Mouse (Mus musculus): Measurements from ENCODE around the gene Luc7l3. TPM values are rescaled to one million over a fixed set of nuclear protein-coding genes. Genes with fewer than 3 reads are reported as not detected.

Gene Luc7l3
- total RNA-seq (2022) = 10 to 100 TPM; 21.7 to 37.7 (median 28.2) TPM

- DNase-seq (ENCODE audit: low spot score in 2 of 2) = peak; percentile 92
Measured at GRCm38 (mm10) chr11:94321931-94322400, at the start of gene Luc7l3. TSS of gene Luc7l3 (minus strand) at chr11:94321988.

DNA sequence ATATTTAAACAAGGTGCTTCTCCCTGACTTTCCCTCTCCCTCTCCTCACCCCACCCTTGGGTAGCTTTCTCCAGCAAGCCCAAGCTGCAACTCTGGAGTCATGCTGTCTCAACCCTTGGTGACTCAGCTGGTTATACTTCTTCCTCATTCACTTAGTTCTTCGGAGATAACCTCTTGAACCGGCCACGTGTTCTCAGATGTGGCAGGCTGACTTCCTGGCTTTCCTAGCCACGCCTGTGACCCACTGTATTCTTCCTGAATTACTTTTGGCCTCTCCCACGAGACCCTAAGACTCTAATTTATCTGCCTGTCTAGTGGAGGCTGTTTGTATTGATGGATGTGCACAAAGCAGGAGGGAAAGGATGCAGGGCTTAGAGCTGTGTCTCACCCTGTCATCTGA lies 49.0 kb upstream of the Luc7l3 start:
- no peak for DNase-seq (ENCODE audit: low spot score in 2 of 2)

DNA sequence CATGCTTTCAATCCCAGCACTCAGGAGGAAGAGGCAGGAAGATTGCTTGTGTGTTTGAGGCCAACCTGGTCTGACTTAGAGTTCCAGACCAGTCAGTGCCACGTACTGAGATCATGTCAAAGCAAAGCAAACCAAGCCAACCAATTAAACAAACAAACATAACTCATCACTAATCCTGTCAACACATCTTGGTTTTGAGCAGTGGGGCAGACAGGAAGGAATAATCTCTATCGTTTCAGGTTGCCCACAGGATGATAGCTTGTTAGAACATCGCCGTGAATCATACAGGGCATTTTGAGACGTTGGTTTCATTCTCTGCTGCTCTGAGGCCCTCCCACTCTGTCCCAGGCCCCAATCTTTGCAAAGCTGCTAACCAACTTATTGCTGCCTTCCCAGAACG lies 48.2 kb upstream of the Luc7l3 start:
- no peak for DNase-seq (ENCODE audit: low spot score in 2 of 2)

DNA sequence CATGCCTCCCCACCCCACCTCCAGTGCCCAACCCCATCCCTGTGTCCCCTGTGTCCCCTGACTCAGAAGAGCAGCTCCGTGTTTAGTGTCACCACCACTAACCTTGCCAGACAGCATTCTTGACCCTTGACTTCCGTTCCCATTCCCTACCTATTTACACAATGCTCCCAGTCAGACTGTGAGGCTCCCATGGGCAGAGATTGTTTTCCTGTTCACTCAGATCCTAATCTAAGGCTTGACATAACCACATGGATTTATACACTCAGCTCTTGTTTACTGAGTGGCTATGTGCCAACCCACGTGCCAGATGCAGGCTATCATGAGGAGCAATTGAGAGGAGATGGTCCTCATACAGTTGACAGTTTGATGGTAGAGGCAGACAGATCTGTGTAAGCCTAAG lies 43.6 kb upstream of the Luc7l3 start:
- DNase-seq (ENCODE audit: low spot score in 2 of 2) = no peak

DNA sequence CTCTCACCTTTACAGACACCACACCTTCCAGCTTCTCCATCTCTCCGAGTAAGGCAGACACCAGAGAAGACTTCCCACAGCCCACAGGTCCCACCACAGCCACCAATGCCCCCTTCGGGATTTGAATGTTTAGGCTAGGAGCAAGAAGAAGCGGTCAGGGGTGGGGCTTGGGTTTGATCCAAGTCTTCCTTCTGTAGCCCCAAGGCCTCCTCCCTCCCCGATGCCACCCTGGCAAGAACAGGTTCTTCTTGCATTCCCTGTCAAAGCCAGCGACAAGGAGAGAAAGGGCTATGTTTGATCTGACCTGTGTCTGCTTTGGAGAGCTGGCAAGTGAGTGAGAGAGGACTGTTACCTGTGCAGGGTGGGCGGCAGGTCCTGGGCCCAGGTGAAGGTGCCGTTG lies 41.9 kb upstream of the Luc7l3 start:
- no peak for DNase-seq (ENCODE audit: low spot score in 2 of 2)

GRCm38 (mm10) chr11:94362101-94362500 lies 40.3 kb upstream of the Luc7l3 start:
- DNase-seq (ENCODE audit: low spot score in 2 of 2) = no peak

DNA sequence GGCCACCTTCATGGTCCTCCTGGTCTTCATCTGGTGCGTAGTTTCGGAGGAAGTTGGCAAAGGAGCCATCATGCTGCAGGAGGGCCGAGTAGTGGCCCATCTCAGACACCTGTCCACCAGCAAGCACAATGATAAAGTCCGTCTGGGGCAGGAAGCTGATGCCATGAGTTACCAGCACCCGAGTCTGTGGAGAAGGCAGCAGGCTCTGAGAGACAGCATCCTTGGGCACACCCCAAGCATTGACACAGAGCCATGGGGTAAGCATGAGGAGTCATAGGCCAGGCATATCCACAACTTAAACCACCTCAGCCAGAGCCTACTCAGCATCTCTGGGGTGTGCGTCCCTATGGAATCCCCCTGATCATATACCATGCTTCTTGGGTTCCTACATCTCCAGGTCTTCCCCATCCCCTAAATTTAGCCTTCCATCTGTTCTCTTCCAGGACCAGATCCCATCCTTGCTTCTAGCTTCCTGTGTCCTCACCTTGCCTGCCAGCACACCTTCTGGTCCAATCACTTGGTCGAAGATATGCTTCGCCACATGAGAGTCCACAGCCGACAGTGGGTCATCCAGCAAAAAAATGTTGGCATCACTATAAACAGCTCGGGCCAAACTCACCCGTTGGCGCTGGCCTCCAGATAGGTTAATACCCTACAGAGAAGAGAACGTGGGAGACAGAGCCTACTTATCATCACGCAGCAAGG lies 39.5 kb upstream of the Luc7l3 start:
- DNase-seq (ENCODE audit: low spot score in 2 of 2) = no peak

- DNase-seq (ENCODE audit: low spot score in 2 of 2) = no peak
Measured at GRCm38 (mm10) chr11:94359168-94359567, 37.4 kb upstream of the Luc7l3 start.

DNA sequence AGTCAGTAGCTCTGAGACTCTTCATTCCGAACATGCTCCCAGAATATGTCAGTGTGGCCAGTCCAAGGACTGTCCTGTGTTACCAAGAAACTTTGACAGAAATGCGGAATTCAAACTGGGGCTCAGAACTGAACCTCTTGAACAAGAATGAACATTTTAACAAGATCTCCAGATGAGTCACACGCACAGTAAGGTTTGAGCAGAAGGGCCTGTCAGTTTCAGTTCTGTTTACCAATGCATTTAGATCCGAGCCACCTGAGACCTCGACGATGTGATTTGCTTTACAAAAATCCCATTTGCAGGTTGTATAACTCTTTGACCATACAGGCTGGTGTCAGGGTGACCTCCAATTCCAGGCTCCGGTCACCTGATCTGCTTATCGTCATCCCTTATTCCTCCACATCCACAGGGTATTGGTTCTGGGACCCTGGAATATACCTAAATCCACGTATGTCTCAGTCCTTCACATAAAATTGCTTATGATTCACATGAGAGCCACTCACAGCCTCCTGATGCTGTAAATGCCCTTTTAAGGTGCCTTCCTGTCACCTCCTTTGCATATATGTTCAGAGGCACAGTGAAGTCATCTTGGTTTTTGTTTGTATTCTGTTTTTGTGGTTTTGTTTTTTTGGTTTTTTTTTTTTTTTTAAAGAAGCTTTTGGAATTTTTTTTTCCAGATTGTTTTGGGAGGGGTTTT lies 33.9 kb upstream of the Luc7l3 start:
- no peak for DNase-seq (ENCODE audit: low spot score in 2 of 2)

DNA sequence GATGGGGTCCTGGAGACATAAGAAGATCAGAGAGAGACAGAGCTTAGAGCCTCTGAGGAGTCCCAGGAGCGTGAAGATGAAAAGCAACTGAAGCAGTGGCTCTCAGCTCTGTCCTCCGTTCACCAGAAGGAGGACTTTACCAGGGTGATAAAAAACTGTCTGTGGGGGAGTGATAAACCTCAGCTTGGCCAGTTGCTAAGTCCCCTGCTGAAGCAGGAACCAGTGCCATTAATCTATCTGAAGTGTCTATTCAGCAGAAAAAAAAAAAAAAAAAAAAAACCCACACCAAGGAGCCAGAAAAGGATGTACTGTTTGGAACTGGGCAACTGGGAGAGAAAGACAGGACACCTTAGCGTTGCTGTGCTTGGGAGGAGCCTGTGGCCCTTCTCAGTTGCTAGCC lies 29.3 kb upstream of the Luc7l3 start:
- DNase-seq (ENCODE audit: low spot score in 2 of 2) = no peak

- no peak for DNase-seq (ENCODE audit: low spot score in 2 of 2)
Measured at GRCm38 (mm10) chr11:94350337-94350736, 28.5 kb upstream of the Luc7l3 start.

- no peak for DNase-seq (ENCODE audit: low spot score in 2 of 2)
Measured at GRCm38 (mm10) chr11:94349839-94350238, 28.1 kb upstream of the Luc7l3 start.

- no peak for DNase-seq (ENCODE audit: low spot score in 2 of 2)
Measured at GRCm38 (mm10) chr11:94347063-94347575, 25.3 kb upstream of the Luc7l3 start.

DNA sequence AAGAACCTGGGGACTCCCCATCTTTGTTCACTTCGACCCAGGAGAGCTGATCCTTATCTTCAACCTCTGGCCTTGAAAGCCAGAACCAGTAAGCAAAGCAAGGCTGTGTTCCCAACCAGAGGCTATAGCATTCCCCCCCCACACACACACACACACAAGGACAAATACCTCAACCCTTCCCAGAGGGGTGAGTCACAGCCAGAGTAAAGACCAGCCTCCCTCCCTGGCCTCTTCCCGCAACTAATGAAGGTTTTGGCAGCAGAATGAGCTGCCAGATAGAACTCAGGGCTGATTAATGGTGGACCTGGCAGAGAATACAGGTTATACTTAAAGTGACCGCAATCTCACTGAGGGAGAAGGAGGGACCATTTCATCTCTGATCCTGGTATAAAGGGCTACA lies 24.8 kb upstream of the Luc7l3 start:
- no peak for DNase-seq (ENCODE audit: low spot score in 2 of 2)

GRCm38 (mm10) chr11:94345926-94346325 lies 24.1 kb upstream of the Luc7l3 start:
- DNase-seq (ENCODE audit: low spot score in 2 of 2) = no peak

DNA sequence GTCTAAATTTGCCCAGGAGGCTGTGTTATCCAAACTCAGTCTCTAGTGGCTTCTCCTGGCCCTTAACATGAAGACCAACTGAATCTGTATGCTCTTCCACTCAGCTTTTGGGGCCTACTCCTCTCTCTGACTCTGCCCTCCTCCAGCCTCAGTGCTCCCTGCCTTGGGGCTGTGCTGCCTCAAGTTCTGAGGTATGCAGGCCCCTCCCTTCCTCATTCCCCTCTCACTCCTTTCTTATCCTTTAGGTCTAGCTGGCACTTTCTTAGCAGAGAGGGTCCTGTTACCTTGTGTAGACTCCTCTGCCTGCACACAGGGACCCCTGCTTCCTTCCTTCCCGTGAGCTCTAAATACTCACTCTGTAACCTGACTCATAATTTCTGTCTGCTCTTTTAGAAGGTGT lies 22.7 kb upstream of the Luc7l3 start:
- DNase-seq (ENCODE audit: low spot score in 2 of 2) = no peak

GRCm38 (mm10) chr11:94343955-94344358 lies 22.2 kb upstream of the Luc7l3 start:
- no peak for DNase-seq (ENCODE audit: low spot score in 2 of 2)

DNA sequence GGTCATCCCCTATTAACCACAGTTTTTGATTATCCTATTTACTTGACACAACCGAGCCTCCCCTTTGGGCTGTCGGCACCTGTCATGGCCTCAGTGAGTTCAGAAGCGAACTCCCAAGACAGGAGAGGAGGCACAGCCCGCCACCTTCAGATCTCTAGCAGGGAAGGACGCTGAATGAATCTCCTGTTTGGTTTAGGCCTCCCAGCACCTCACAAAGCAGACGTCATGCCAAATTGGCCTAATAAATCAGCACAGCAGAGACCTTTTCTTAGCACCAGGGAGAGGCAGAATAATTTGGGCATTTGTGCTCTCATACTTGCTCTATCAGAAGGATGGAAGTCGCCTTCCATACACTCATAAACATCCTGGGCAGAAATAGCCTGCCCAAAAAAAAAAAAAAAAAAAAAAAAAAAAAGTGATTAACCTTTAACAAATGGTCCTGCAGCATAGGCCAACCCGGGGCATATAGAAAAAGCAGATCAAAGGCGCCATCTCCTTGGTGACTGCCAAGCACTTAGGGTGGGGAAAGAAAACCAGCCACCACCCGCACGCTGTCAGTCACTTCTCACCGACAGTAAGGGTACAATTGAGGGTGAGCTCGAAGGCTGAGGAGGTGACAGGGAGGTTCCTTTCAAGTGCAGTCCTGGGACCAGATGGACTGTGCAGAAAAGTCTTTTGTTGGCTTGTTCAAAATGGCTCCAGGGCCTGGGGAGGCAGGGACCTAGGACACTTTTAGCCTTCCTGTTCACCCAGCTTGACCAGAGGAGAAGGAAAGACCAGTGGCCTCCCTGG lies 20.5 kb upstream of the Luc7l3 start:
- DNase-seq (ENCODE audit: low spot score in 2 of 2) = no peak

DNA sequence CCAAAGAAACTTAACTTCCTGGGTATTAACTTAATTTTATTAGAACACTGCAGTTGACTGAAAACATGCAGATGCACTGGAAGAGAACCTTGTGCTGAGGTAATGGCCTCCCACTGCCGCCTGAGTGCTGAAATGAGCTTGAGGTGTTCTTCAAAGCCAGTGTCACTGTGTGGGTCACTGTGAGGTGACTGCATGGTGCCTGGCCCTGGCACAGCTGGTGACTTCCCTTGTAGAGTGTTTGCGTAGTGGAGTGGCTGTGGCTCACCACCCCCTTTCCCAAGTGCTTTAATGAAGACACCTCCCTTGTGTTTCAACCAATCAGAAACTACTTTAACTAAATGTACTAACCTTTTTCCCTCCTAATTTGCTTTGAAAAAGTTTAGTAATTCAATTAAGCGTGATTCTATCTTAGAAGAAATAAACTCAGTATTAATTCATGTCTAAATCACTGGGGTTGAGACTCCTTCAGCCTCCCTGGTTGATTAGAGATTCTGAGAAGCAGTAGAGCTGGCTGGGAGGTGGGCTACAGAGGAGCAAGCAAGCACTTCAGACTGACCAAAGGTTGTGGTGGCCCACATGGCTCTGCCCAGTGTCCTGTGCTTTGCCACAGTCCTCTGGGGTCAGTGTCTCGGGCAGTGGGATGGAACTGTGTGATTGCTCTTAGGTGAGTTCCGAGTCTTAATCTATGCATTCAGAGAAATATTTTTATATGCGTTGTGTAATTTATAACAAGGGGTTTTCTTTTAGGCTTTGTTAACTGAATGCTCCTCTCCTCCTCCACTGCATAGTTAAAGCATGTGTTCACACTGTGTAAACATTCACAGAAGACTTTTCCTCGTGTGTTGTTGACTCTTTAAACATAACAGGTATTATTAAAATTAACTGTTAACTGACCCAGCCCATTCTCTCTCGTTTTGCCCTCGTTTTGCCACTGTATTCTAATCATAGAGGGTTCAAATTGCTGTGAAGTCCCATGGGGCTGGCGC lies 19.5 kb upstream of the Luc7l3 start:
- DNase-seq (ENCODE audit: low spot score in 2 of 2) = no peak

DNA sequence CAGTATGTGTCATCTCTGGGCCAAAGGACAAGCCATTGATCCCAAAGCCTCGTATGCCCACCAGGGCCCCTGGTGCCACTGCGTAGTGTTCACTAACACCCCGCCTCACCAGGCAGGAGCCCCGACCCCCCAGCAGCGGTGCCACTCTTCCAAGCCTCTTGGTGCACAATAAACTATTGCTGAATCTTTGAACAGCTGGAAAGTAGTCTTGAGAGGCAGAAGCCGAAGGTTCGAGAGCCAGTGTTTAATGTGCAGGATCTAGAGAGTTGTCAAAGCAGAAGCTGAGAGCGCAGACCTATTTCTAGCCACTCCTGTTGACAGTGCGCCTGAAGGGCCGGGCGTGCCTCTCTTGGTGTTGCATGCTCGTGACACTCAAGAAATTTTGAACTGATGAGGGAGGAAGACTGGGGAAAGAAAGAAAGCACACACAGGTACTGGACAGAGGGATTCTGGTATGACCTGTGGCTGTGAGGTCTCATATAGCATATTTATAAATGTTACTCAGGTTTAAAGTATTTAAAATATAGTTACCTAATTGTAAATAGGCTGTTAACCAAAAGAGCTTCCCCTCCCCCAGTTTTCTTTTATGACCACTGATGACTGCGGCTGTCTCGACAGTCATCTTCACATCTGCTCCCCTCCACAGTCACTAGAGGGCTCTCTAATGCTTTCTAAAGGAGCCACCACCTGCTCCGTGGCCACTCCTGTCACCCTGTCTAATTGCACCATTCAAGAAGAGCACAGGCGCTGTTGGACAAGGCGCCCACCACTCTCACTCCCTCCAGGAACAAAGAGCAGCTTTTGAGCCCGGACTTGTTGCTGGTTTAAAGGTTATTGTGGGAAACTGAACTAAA lies 18.2 kb upstream of the Luc7l3 start:
- no peak for DNase-seq (ENCODE audit: low spot score in 2 of 2)
